Mouse (Mus musculus) midbrain, embryonic 10.5 days (tissue): Measurements from ENCODE around the gene Tmem237. TPM values are rescaled to one million over a fixed set of nuclear protein-coding genes. Genes with fewer than 3 reads are reported as not detected.

Experiments used
- DNase-seq: peaks from one replicate; pipeline ENCODE4 v3.0.0-alpha.2; 2017; ENCODE audit warnings: low spot score
- H3K27ac ChIP-seq: fragments of 300-500 bp; sonication (generic); replicated peaks from 2 replicates; pipeline ENCODE4 v1.5.1; 2016; ENCODE audit warnings: mild to moderate bottlenecking
- H3K27me3 ChIP-seq: fragments of 300-500 bp; sonication (generic); 2 replicates; pipeline ENCODE4 v1.6.1; 2016; ENCODE audit warnings: low read depth, mild to moderate bottlenecking; ENCODE audit not compliant: poor library complexity, severe bottlenecking
- H3K36me3 ChIP-seq: fragments of 300-500 bp; sonication (generic); 2 replicates; pipeline ENCODE4 v1.6.1; 2016; ENCODE audit warnings: mild to moderate bottlenecking, moderate library complexity
- H3K4me1 ChIP-seq: fragments of 300-500 bp; sonication (generic); 2 replicates; pipeline ENCODE4 v1.6.1; 2016
- H3K4me3 ChIP-seq: fragments of 300-500 bp; sonication (generic); 2 replicates; pipeline ENCODE4 v1.5.1; 2016; ENCODE audit warnings: mild to moderate bottlenecking, moderate library complexity
- H3K9me3 ChIP-seq: fragments of 300-500 bp; sonication (generic); replicated peaks from 2 replicates; pipeline ENCODE4 v1.6.1; 2016; ENCODE audit warnings: mild to moderate bottlenecking
- WGBS: fragments of 180-500 bp; shearing (Covaris S2); methylation state at CpG from one replicate; pipeline ENCODE4 v1.1.7; 2016; 5-methylcytosine and 5-hydroxymethylcytosine counted together
- polyA plus RNA-seq: library from polyadenylated mRNA; unstranded; fragments of >200 nt; fragmentation: Nextera tagmentation; extraction: Ambion mirVana; gene quantifications from 2 replicates; pipeline ENCODE4 v1.2.1, GENCODE M21; 2016

Tmem237 gene
- polyA plus RNA-seq, 1 experiment from 2014 or later: 52.8 TPM

DNA sequence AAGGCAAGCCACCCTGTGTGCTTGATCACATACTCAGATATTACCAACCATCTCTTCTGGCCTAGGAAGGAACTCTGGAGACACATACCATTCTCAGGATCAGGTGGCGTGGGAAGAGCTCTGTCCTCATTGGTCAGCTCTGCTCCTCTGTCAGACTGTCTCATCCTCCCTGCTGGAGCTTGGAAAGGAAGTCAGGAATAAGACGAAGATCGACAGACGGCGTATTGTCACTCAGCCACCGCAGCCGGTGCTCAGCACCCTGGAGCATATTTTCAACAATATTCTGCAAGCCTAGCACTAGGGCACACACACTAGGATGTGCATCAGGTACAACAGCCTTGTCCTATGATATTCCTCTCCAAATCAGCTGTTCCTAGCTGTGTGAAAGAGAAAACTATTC is 38.3 kb upstream of the Tmem237 start:
- Histone ChIP-seq H3K36me3 (peaks cover 6% of the 10 kb centered on the region), H3K4me3 (no peak overlapping the region), H3K9me3 (no peaks in the 10 kb centered on the region), H3K27me3 (peaks cover 12% of the 10 kb centered on the region; the same call in 1 of the 2 replicates), H3K4me1 (peaks cover 24% of the 10 kb centered on the region), H3K27ac (no peak overlapping the region)
- DNase-seq: no peak
- WGBS: 87% methylated on average over 7 of the region's 7 CpGs

DNA sequence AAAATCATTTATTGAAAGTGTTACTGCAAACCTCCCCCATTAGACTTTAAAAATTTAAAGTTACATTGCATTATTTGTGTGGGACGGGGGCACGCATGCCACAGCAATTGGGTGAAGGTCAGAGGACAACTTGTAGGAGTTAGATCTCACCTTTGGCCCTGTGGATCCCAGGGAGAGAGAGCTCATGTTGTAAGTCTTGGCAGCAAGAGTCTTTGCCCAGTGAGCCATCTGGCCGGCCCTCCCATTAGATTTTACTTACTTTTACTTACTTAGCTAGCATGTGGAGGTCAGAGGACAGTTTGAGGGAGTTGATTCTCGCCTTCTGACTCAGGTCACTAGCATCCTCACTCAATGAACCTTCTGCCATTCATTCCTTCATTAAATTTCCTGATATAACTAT is 37.6 kb upstream of the Tmem237 start:
- Histone ChIP-seq H3K27me3 (0 out of 2 replicates have a peak, but pooled peaks cover 6% of the 10 kb centered on the region), H3K4me1 (peaks cover 17% of the 10 kb centered on the region), H3K9me3 (no peaks in the 10 kb centered on the region), H3K27ac (no peak overlapping the region), H3K4me3 (no peak overlapping the region), H3K36me3 (no peaks in the 10 kb centered on the region)
- WGBS: 92% methylated on average over 4 of the region's 4 CpGs
- no peak for DNase-seq

DNA sequence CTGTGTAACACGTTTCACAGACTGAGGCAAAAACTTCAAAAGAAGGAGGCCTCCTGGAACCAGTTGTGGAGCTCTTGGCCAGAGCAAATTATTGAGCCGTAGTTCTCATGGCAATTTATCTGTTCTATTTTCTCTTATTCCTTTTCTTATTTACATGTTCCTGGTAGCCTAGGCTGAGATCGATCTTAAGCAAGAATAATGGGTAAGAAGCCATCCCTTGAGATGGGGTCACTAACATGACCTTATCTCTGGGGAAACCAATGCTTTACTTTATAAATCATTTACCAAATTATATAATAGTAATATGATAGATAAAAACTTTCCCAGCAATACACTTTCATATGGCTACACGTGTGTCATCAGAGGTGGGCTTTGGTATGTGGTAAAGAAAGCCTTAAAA is 32.1 kb upstream of the Tmem237 start:
- no peaks in the 10 kb centered on the region for H3K36me3 ChIP-seq
- H3K4me3 ChIP-seq: no peak overlapping the region
- H3K27ac ChIP-seq: no peak overlapping the region
- WGBS: 74% methylated on average over 4 of the region's 4 CpGs
- no peaks in the 10 kb centered on the region for H3K4me1 ChIP-seq
- H3K27me3 ChIP-seq: no peaks in the 10 kb centered on the region
- H3K9me3 ChIP-seq: no peaks in the 10 kb centered on the region
- no peak for DNase-seq

DNA sequence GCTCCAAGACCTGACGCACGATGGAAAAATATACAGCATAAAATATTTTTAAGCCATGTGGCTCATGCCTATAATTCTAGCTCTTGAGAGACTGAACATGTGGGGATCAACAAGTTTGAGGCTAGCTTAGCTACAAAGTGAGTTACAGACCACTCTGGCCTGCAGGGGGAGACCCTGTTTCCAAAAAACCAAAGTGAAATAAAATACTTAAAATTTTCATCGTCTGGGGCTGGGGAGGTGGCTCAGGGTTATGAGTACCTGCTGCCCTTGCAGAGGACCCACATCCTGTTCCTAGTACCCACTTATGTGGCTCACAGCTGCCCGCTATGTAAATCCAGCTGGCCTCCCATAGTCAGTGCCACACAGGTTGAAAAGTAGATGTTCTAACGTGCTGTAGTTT is 30.3 kb upstream of the Tmem237 start:
- Histone ChIP-seq H3K36me3 (no peaks in the 10 kb centered on the region), H3K27ac (no peak overlapping the region), H3K27me3 (no peaks in the 10 kb centered on the region), H3K4me1 (no peaks in the 10 kb centered on the region), H3K9me3 (no peaks in the 10 kb centered on the region), H3K4me3 (no peak overlapping the region)
- no peak for DNase-seq
- 86% methylated on average over 5 of the region's 5 CpGs for whole genome bisulfite sequencing

DNA sequence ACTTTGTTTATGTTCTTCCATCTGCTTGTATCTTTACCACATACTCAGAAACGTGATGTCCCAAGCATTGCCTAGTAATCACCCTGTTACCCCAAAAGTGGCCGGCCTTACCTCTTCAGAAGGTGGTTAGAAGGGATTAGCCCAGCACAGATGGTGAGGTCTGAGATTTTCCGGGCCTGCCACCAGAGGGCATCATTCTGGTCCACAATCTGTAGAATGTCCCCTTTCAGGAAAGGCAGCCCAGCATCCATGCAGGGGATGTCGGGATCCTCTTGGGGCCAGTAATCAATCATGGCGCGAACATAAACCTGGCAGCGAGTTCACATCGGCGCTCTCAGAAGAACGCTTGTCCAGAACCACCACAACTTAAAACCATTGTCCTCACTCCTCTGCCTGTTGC is 24.3 kb upstream of the Tmem237 start:
- 81% methylated on average over 10 of the region's 10 CpGs for WGBS
- no peak overlapping the region for H3K4me3 ChIP-seq
- no peak for DNase-seq
- no peak overlapping the region for H3K27ac ChIP-seq
- H3K36me3 ChIP-seq: no peaks in the 10 kb centered on the region
- 0 out of 2 replicates have a peak, but pooled peaks cover 7% of the 10 kb centered on the region for H3K9me3 ChIP-seq
- H3K4me1 ChIP-seq: no peaks in the 10 kb centered on the region
- no peaks in the 10 kb centered on the region for H3K27me3 ChIP-seq

DNA sequence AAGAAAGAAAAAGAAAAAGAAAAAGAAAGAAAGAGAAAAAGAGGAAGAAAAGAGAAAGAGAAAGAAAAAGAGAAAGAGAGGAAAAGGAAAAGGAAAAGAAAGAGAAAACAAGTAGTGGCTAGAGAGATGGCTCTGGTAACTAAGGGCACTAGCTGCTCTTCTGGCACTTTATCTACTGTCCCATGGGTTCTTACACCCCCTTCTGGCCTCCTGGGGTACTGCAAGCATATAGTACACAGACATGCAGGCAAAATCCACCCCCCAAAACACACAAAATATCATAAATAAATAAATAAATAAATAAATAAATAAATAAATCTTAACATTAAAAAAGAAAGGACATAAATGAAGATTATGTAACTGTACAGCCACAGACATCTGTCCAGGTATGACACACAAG is 22.6 kb upstream of the Tmem237 start:
- DNase-seq: peak; percentile 54
- Histone ChIP-seq H3K9me3 (0 out of 2 replicates have a peak, but pooled peaks cover 7% of the 10 kb centered on the region), H3K27me3 (no peaks in the 10 kb centered on the region), H3K36me3 (no peaks in the 10 kb centered on the region), H3K4me1 (no peaks in the 10 kb centered on the region), H3K27ac (no peak overlapping the region), H3K4me3 (no peak overlapping the region)

DNA sequence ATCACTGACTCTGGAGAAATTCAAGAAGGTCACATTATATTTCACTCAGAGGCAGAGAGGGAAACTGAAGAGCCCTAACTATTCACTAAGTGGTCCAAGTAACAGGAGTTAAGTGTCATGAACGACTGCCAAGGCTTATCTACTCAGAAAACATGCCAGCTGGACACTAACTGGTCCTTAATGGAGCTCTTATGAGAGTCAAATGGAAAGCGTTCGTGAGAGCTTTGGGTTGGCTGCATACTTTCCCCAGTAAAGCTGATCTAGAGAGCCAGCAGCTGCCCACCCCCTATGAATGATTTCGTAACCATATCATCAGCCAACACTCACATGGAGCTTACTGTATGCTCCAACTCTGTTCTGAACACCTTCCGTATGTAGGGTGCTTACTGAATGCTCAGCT is 14.2 kb upstream of the Tmem237 start:
- H3K4me3 ChIP-seq: no peak overlapping the region
- DNase-seq: no peak
- H3K27ac ChIP-seq: no peak overlapping the region
- 80% methylated on average over 5 of the region's 5 CpGs for WGBS
- no peaks in the 10 kb centered on the region for H3K9me3 ChIP-seq
- no peaks in the 10 kb centered on the region for H3K27me3 ChIP-seq
- H3K36me3 ChIP-seq: no peaks in the 10 kb centered on the region
- H3K4me1 ChIP-seq: no peaks in the 10 kb centered on the region

DNA sequence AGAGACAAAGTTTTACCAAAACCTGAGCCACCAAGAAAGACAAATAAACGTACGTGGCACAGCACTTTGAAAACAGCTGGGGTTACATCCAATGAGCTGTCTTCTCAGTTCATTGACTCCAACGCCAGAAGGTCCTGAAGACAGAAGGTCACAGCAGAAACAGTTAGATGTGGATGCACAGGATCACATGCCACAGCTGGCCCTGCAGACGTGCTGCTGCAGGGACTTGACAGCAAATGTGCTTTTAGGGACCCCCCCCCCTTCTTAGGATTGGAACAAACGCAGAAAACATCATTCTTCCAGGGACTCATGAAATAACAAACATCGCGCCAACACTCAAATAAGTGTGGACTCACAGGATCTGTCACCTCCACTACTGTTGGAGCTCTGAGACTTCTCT is 8.7 kb upstream of the Tmem237 start:
- Histone ChIP-seq H3K36me3 (no peaks in the 10 kb centered on the region), H3K27ac (no peak overlapping the region), H3K4me3 (no peak overlapping the region), H3K27me3 (no peaks in the 10 kb centered on the region), H3K4me1 (no peaks in the 10 kb centered on the region), H3K9me3 (no peaks in the 10 kb centered on the region)
- no peak for DNase-seq
- WGBS: 75% methylated on average over 7 of the region's 7 CpGs

DNA sequence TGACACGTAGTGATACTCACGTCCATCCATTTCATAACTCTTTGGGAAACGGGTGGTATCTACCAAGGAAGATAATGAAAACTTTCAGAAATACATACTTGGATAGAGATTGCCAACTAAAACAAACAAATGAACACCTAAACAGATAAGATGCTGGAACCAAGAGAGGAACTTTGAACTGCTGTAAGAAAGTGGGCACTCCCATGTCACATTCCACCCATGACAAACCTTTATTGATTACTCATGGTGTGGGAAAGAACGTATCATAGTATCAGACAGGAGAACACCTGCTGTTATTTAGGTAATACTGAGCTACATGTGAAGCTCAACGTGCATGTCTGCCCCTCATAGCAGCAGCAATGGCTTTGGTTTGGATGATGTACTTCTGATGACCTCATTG is 5.3 kb upstream of the Tmem237 start:
- H3K9me3 ChIP-seq: no peaks in the 10 kb centered on the region
- WGBS: 84% methylated on average over 5 of the region's 5 CpGs
- no peak for DNase-seq
- H3K27ac ChIP-seq: no peak overlapping the region
- peaks cover 5% of the 10 kb centered on the region for H3K4me1 ChIP-seq
- H3K4me3 ChIP-seq: no peak overlapping the region
- H3K27me3 ChIP-seq: no peaks in the 10 kb centered on the region
- H3K36me3 ChIP-seq: no peaks in the 10 kb centered on the region

DNA sequence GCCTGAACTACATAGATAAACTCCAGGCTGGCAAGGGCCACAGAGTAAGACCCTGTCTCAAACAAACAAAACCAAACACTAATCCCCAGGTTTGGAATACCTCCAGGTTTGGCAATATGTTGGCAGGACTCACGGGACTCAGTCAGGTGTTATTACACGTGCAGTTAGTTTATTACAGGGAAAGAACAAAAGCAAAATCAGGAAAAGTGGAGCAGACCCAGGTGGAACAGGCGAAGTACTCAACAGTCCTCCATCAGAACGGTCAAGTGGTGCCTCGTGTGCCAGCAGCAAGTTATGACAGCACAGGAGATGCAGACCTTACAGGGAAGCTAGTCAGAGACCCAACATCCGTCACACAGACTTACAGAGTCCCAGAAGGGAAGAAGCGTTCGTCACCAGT is 9.7 kb downstream of the Tmem237 start:
- no peak for DNase-seq
- Histone ChIP-seq H3K9me3 (no peaks in the 10 kb centered on the region), H3K36me3 (peaks cover 89% of the 10 kb centered on the region), H3K27me3 (no peaks in the 10 kb centered on the region), H3K27ac (no peak overlapping the region), H3K4me1 (no peaks in the 10 kb centered on the region), H3K4me3 (no peak overlapping the region)
- WGBS: 91% methylated on average over 8 of the region's 8 CpGs

DNA sequence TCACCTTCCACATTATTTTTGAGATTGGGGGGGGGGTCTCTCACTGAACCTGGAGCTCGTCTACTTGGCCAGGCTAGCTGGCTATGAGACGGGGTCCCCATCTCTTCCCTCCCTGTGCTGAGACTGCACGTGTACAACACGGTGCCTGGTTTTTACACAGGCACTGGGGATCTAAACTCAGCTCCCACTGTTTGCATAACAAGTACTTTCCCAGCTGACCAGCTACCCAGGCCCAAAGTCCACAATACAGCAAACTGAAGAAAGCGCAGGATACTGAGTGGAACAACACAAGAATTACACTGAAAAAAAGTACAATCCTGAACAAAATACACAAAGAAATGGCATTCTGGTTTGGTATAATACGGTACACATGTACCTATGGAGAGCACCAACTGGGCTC is 18.1 kb downstream of the Tmem237 start:
- H3K4me3 ChIP-seq: no peak overlapping the region
- no peak overlapping the region for H3K27ac ChIP-seq
- no peaks in the 10 kb centered on the region for H3K27me3 ChIP-seq
- no peaks in the 10 kb centered on the region for H3K9me3 ChIP-seq
- no peak for DNase-seq
- H3K36me3 ChIP-seq: peaks cover 55% of the 10 kb centered on the region
- 90% methylated on average over 6 of the region's 6 CpGs for WGBS
- H3K4me1 ChIP-seq: no peaks in the 10 kb centered on the region

DNA sequence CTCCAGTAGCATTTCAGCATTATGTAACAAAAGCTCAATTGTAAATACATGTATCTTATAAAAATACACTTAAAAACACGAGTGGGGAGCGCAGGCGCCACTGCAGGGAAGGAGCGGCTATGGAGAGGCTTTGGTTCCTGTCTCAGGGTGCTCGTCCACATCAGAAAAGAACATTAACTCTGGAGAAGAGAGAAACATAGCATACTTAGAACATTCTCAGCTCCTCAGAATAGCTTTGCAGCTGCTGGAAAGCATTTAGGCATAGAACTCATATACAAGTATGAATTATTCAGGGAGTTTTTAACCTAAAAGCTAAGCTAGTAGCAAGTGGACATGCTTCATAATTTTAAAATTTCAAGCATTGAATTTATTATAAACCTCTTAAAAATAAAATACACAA is 19.2 kb downstream of the Tmem237 start:
- Histone ChIP-seq H3K27me3 (no peaks in the 10 kb centered on the region), H3K36me3 (peaks cover 44% of the 10 kb centered on the region), H3K9me3 (no peaks in the 10 kb centered on the region), H3K4me3 (no peak overlapping the region), H3K4me1 (no peaks in the 10 kb centered on the region), H3K27ac (no peak overlapping the region)
- WGBS: 94% methylated on average over 5 of the region's 5 CpGs
- DNase-seq: no peak

DNA sequence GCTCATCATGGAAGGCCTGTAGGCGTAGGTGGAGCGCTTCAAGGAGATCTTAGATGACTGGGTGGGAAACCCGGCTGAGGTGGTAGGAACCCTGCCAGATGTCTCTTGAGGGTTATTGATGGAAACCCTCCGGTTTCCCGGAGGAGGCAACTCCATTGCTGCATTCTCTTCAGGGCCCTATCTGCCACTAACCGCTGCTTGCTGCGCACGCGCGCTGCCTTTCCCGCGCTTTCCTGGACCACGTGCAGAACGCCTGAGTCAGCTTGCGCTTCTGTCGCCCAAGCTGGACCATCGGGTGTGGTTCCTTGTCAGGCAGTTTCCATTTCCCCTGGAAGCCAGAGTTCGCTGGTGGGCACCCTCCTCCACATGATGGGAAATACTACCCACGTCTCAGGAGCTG is 25.5 kb downstream of the Tmem237 start, which contains the start of gene C2cd6:
C2cd6 (minus strand) TSS at position 196 of the 400 bp plus-strand sequence.
- peaks cover 7% of the 10 kb centered on the region for H3K36me3 ChIP-seq

DNA sequence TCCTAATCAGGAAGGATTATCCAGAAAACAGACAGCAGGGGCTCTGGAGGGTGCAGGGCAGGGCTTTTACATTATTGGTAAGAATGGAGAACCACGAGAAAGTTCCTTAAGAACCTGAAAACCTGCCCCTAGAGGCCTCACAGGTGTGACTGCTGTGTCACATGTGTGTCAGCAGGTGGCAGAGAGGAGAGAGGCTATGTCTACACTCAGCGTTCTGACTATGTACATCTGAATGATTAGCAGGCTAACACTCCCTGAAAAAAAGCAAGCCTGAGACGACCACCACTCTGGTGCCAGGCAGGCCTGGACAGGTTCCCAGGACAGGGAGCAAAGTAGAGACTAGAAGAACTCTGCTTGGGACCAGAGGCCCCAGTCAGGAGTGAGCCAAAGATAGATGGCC is 49.3 kb downstream of the Tmem237 start:
- Histone ChIP-seq H3K36me3 (no peaks in the 10 kb centered on the region), H3K27me3 (no peaks in the 10 kb centered on the region), H3K4me1 (no peaks in the 10 kb centered on the region), H3K27ac (no peak overlapping the region), H3K4me3 (no peak overlapping the region), H3K9me3 (no peaks in the 10 kb centered on the region)
- 41% methylated on average over 3 of the region's 3 CpGs for WGBS
- no peak for DNase-seq

More for the DNA sequence above, 25.5 kb downstream of the Tmem237 start, which contains the start of gene C2cd6:
- no peak for DNase-seq
- no peak within 1 kb of the TSS for H3K27ac ChIP-seq
- 92% methylated on average over 19 of the region's 19 CpGs for WGBS
- no peak within 1 kb of the TSS for H3K4me3 ChIP-seq
- no peaks in the 10 kb centered on the region for H3K27me3 ChIP-seq
- H3K4me1 ChIP-seq: no peaks in the 10 kb centered on the region
- no peaks in the 10 kb centered on the region for H3K9me3 ChIP-seq
